Mouse (Mus musculus): ENCODE data around the gene Lrrc10.
A peak's percentile ranks its signal among the peaks of the same experiment; 100 is the strongest.
"Not testable (repeated sequence)": the region's sequence is repeated elsewhere in the genome, so short reads cannot be mapped to it uniquely, and the experiment has no call there.

Gene Lrrc10

GRCm38 (mm10) chr10:117043497-117044166 is 1.5 kb upstream of the Lrrc10 start:
- not testable (repeated sequence) for DNase-seq (ENCODE audit: low read depth, low spot score)

- DNase-seq (ENCODE audit: low read depth, low spot score): no peak
Observed at GRCm38 (mm10) chr10:117049253-117049652, 4.1 kb downstream of the Lrrc10 start.

DNA sequence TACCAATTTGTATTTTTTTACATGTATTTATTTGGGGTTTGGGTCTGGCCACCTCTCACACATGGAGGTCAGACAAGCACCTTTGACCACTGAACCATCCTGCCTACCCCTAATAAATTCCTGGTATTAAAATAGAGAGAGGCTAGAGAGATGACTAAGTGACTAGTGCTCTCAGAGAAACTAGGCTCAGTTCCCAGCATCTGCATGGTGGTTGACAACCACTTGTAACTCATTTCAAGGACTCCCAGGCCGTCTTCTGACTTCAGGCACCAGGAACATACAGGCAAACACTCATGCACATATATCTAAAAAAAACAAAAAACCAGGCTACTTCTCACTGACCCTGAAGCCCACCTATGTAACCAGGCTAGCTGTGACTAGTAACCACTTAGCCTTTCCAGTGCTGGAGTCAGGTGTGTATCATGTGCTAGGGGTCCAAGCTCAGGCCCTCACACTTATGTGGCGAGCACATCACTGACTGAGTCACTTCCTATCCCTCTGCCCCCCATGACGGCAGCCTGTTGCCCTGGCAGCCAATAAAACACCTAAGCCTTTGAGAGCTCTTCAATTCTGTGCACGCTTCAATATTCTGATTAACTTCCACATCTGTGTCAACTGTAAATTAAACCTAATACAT is 4.9 kb downstream of the Lrrc10 start:
- DNase-seq (ENCODE audit: low read depth, low spot score): no peak

DNA sequence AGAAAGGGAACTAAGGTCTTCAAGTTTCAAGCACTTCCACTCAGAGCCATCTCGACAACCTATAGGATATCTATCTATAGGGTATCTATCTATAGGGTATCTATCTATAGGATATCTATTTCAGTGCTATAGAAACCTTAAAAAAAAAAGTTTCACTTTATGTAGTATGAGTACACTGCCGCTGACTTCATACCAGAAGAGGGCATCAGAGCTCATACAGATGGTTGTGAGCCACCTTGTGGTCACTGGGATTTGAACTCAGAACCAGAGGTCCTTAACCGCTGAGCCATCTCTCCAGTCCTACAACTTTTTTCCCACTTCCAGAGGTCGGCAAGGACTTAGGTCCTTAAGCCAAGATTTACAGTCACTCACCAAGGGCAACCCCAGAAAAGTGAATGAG is 10.5 kb downstream of the Lrrc10 start:
- DNase-seq (ENCODE audit: low read depth, low spot score): no peak

- no peak for DNase-seq (ENCODE audit: low read depth, low spot score)
Observed at GRCm38 (mm10) chr10:117062894-117063253, 17.7 kb downstream of the Lrrc10 start.

- DNase-seq (ENCODE audit: low read depth, low spot score): peak; percentile 90
Observed at GRCm38 (mm10) chr10:117063254-117064021, 18.3 kb downstream of the Lrrc10 start, which contains the start of gene Cct2. Gene Cct2, minus strand, starts transcription at chr10:117063814.

- DNase-seq (ENCODE audit: low read depth, low spot score): no peak
Observed at GRCm38 (mm10) chr10:117064076-117064475, 18.9 kb downstream of the Lrrc10 start.

DNA sequence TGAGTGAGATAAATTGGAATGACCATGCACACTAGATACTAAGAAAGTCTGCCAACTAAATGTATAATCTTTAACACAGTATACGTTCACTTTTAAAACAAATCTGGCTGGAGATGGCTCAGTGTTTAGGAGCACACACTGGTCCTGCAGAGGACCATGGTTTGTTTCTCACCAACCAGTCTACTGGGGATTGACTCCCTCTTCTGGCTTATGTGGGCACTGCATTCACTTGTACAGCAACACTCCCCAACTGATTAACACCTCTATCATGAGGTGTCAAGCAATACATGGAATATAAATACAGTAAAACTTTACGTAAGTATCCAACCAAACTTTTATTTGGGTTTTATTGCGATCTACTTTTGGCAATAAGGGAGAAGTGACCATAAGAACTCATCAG is 24.0 kb downstream of the Lrrc10 start:
- no peak for DNase-seq (ENCODE audit: low read depth, low spot score)

DNA sequence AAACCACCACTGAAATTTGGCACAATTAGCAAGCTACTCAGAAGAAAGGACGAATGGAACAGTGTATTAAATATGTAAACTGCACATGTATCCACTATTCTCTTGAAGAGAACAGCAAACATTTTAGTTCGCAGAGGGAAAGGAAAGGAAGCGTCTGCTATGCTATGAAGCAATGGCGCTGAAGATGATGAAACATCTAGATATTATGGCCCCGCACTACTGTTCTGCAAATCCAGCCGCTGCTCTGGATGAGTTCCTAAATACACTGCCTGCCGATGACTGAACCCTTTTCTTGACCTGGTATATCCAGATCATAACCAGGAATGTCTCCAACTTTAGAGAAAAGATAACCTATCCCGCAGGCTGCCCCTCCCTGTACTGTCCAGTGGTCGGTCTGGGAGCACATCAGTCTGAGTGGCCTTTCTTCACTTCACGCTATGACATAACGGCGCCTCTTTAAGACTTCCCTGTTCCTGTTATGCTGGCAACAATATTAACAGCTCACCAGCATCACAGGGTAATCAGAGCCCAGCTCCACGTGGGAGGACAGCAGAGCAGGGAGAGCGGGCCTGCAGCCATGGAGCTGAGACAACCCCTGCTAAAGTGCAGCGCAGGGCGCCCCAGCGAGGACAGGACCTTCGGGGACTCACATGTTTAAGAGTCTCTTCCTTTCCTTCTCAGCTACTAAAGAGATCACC is 27.2 kb downstream of the Lrrc10 start:
- DNase-seq (ENCODE audit: low read depth, low spot score): no peak

DNA sequence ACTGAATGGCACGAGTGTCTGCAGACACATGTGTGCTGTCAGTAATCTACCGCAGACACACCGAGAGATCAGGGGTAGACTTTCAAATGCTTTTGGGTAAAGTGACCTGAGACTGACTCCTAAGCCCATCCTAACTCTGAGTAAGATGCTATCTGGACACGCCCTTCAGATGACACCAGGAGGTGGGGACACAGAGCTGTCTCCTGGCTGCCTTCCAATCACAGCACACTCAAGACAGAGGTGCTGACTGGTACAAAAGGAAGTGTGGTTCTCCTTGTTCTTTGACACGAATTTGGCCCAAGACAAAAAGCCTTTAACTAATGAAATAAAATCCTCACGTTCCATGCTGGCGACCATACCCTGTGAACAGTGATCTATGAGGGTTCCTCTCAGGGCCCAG is 28.0 kb downstream of the Lrrc10 start:
- no peak for DNase-seq (ENCODE audit: low read depth, low spot score)

- DNase-seq (ENCODE audit: low read depth, low spot score): no peak
Observed at GRCm38 (mm10) chr10:117078284-117078683, 33.1 kb downstream of the Lrrc10 start.

DNA sequence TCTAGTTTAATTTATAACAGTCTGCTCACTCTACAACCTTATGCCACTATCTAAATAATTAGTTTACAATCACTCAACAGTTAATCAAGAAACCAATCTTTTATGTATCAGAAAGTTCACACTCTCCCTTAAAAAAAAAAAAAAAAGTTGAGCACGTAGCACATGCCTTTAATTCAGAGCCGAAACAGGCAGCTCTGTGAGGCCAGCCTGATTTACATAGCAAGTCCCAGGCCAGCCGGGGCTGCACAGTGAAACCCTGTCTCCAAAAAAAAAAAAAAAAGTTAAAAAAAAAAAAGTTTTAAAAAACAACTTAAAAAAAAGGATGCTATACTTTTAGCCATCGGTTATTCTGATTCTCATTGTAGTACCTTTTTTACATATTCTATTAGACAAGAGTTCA is 36.2 kb downstream of the Lrrc10 start:
- no peak for DNase-seq (ENCODE audit: low read depth, low spot score)

DNA sequence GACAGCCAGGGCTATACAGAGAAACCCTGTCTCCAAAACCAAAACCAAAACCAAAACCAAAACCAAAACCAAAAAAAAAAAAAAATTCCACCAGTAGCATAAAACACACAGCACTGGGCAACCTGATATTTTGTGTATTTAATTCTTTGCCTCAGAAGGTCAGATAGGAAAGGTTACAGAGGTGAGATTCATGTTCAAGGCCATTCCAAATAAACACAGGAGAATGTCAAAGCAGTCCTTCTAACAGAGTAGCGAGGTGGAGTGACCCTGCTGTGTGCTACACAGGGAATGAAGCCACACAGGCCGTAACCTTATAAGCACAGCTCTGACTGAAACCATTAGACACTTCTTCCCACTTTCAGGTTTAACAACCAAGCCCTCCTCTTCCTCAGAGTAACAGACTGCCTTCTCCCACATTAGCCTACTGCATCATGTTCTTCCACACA is 36.8 kb downstream of the Lrrc10 start:
- DNase-seq (ENCODE audit: low read depth, low spot score): no peak

- no peak for DNase-seq (ENCODE audit: low read depth, low spot score)
Observed at GRCm38 (mm10) chr10:117089628-117090027, 44.5 kb downstream of the Lrrc10 start.

- DNase-seq (ENCODE audit: low read depth, low spot score): peak; percentile 23
Observed at GRCm38 (mm10) chr10:117094504-117095329, 49.6 kb downstream of the Lrrc10 start.

- no peak for DNase-seq (ENCODE audit: low read depth, low spot score)
Observed at GRCm38 (mm10) chr10:117096096-117096495, 51.0 kb downstream of the Lrrc10 start.
